Mouse (Mus musculus): Measurements from ENCODE around the gene Itgax. TPM values are rescaled to one million over a fixed set of nuclear protein-coding genes. Genes with fewer than 3 reads are reported as not detected.
"Not testable (repeated sequence)": the region's sequence is repeated elsewhere in the genome, so short reads cannot be mapped to it uniquely, and the experiment has no call there.

Itgax gene
- polyA plus RNA-seq, 1 experiment from 2014 or later: 0.06 TPM

- Histone ChIP-seq H3K36me3 (ENCODE audit: control insufficient read depth, insufficient read depth, low read length) (no peaks in the 10 kb centered on the region), H3K4me2 (ENCODE audit: low read length) (no peak overlapping the region), H3K27me3 (replicated peaks; ENCODE audit: control insufficient read depth, insufficient read depth, low read length) (no peaks in the 10 kb centered on the region), H3K9ac (ENCODE audit: low read length) (no peak overlapping the region), H3K9me3 (replicated peaks; ENCODE audit: control insufficient read depth, low read length) (no peaks in the 10 kb centered on the region), H3K4me1 (ENCODE audit: control insufficient read depth, insufficient read depth, low read length) (no peaks in the 10 kb centered on the region), H3K4me3 (ENCODE audit: low read depth, low read length) (no peak overlapping the region), H3K27ac (ENCODE audit: low read depth, low read length) (no peak overlapping the region)
- DNase-seq (ENCODE audit: low spot score) (no peak), ATAC-seq (no peak)
- WGBS: 92% methylated on average over 8 of the region's 8 CpGs
These were observed 21.6 kb downstream of the Itgax start for GRCm38 (mm10) chr7:128150970-128151369.

GRCm38 (mm10) chr7:128154076-128154475 is 24.7 kb downstream of the Itgax start, which contains the start of gene Itgad:
TSS of gene Itgad (plus strand) at chr7:128154376.
- Histone ChIP-seq H3K9me3 (replicated peaks; ENCODE audit: control insufficient read depth, low read length) (no peaks in the 10 kb centered on the region), H3K4me2 (ENCODE audit: low read length) (no peak within 1 kb of the TSS), H3K4me1 (ENCODE audit: control insufficient read depth, insufficient read depth, low read length) (no peaks in the 10 kb centered on the region), H3K9ac (ENCODE audit: low read length) (no peak within 1 kb of the TSS), H3K4me3 (ENCODE audit: low read depth, low read length) (no peak within 1 kb of the TSS), H3K27me3 (replicated peaks; ENCODE audit: control insufficient read depth, insufficient read depth, low read length) (no peaks in the 10 kb centered on the region), H3K36me3 (ENCODE audit: control insufficient read depth, insufficient read depth, low read length) (no peaks in the 10 kb centered on the region), H3K27ac (ENCODE audit: low read depth, low read length) (no peak within 1 kb of the TSS)
- DNase-seq (ENCODE audit: low spot score) (no peak), ATAC-seq (no peak)
- WGBS: 94% methylated on average over 21 of the region's 21 CpGs

GRCm38 (mm10) chr7:128154924-128155323 is 25.6 kb downstream of the Itgax start:
- Histone ChIP-seq H3K9me3 (replicated peaks; ENCODE audit: control insufficient read depth, low read length) (no peaks in the 10 kb centered on the region), H3K27ac (ENCODE audit: low read depth, low read length) (no peak overlapping the region), H3K4me2 (ENCODE audit: low read length) (no peak overlapping the region), H3K36me3 (ENCODE audit: control insufficient read depth, insufficient read depth, low read length) (no peaks in the 10 kb centered on the region), H3K4me1 (ENCODE audit: control insufficient read depth, insufficient read depth, low read length) (no peaks in the 10 kb centered on the region), H3K4me3 (ENCODE audit: low read depth, low read length) (no peak overlapping the region), H3K27me3 (replicated peaks; ENCODE audit: control insufficient read depth, insufficient read depth, low read length) (no peaks in the 10 kb centered on the region), H3K9ac (ENCODE audit: low read length) (no peak overlapping the region)
- ATAC-seq (no peak), DNase-seq (ENCODE audit: low spot score) (no peak)
- WGBS: 74% methylated on average over 10 of the region's 10 CpGs

- H3K4me1 ChIP-seq (ENCODE audit: control insufficient read depth, insufficient read depth, low read length); ATAC-seq; H3K36me3 ChIP-seq (ENCODE audit: control insufficient read depth, insufficient read depth, low read length); H3K9me3 ChIP-seq (replicated peaks; ENCODE audit: control insufficient read depth, low read length); H3K4me3 ChIP-seq (ENCODE audit: low read depth, low read length); H3K4me2 ChIP-seq (ENCODE audit: low read length); H3K9ac ChIP-seq (ENCODE audit: low read length); H3K27me3 ChIP-seq (replicated peaks; ENCODE audit: control insufficient read depth, insufficient read depth, low read length); DNase-seq (ENCODE audit: low spot score); H3K27ac ChIP-seq (ENCODE audit: low read depth, low read length): not testable (repeated sequence)
- 82% methylated on average over 7 of the region's 8 CpGs for WGBS
These were observed 29.5 kb downstream of the Itgax start for GRCm38 (mm10) chr7:128158688-128159354.

- Histone ChIP-seq H3K4me1 (ENCODE audit: control insufficient read depth, insufficient read depth, low read length) (no peaks in the 10 kb centered on the region), H3K4me3 (ENCODE audit: low read depth, low read length) (no peak overlapping the region), H3K36me3 (ENCODE audit: control insufficient read depth, insufficient read depth, low read length) (no peaks in the 10 kb centered on the region), H3K4me2 (ENCODE audit: low read length) (no peak overlapping the region), H3K9me3 (replicated peaks; ENCODE audit: control insufficient read depth, low read length) (no peaks in the 10 kb centered on the region), H3K9ac (ENCODE audit: low read length) (no peak overlapping the region), H3K27me3 (replicated peaks; ENCODE audit: control insufficient read depth, insufficient read depth, low read length) (no peaks in the 10 kb centered on the region), H3K27ac (ENCODE audit: low read depth, low read length) (no peak overlapping the region)
- 96% methylated on average over 4 of the region's 4 CpGs for WGBS
- DNase-seq (ENCODE audit: low spot score) (no peak), ATAC-seq (no peak)
These were observed 34.7 kb downstream of the Itgax start for GRCm38 (mm10) chr7:128164001-128164400.

GRCm38 (mm10) chr7:128166391-128166790 is 37.0 kb downstream of the Itgax start:
- no peak overlapping the region for H3K4me2 ChIP-seq (ENCODE audit: low read length)
- ATAC-seq: no peak
- no peak overlapping the region for H3K9ac ChIP-seq (ENCODE audit: low read length)
- no peaks in the 10 kb centered on the region for H3K36me3 ChIP-seq (ENCODE audit: control insufficient read depth, insufficient read depth, low read length)
- H3K27ac ChIP-seq (ENCODE audit: low read depth, low read length): no peak overlapping the region
- H3K4me1 ChIP-seq (ENCODE audit: control insufficient read depth, insufficient read depth, low read length): no peaks in the 10 kb centered on the region
- H3K27me3 ChIP-seq (replicated peaks; ENCODE audit: control insufficient read depth, insufficient read depth, low read length): no peaks in the 10 kb centered on the region
- no peaks in the 10 kb centered on the region for H3K9me3 ChIP-seq (replicated peaks; ENCODE audit: control insufficient read depth, low read length)
- no peak overlapping the region for H3K4me3 ChIP-seq (ENCODE audit: low read depth, low read length)
- 94% methylated on average over 7 of the region's 7 CpGs for WGBS
- no peak for DNase-seq (ENCODE audit: low spot score)

- WGBS: 71% methylated on average over 3 of the region's 3 CpGs
These were observed 40.6 kb downstream of the Itgax start for GRCm38 (mm10) chr7:128169996-128170395.

GRCm38 (mm10) chr7:128178385-128178784 is 49.0 kb downstream of the Itgax start:
- ATAC-seq (no peak), DNase-seq (ENCODE audit: low spot score) (no peak)
- Histone ChIP-seq H3K36me3 (ENCODE audit: control insufficient read depth, insufficient read depth, low read length) (no peaks in the 10 kb centered on the region), H3K9ac (ENCODE audit: low read length) (no peak overlapping the region), H3K4me3 (ENCODE audit: low read depth, low read length) (no peak overlapping the region), H3K27me3 (replicated peaks; ENCODE audit: control insufficient read depth, insufficient read depth, low read length) (no peaks in the 10 kb centered on the region), H3K9me3 (replicated peaks; ENCODE audit: control insufficient read depth, low read length) (no peaks in the 10 kb centered on the region), H3K4me2 (ENCODE audit: low read length) (no peak overlapping the region), H3K4me1 (ENCODE audit: control insufficient read depth, insufficient read depth, low read length) (no peaks in the 10 kb centered on the region), H3K27ac (ENCODE audit: low read depth, low read length) (no peak overlapping the region)
- 75% methylated on average over 2 of the region's 2 CpGs for WGBS

More at GRCm38 (mm10) chr7:128169996-128170395, 40.6 kb downstream of the Itgax start:
- no peaks in the 10 kb centered on the region for H3K4me1 ChIP-seq (ENCODE audit: control insufficient read depth, insufficient read depth, low read length)
- DNase-seq (ENCODE audit: low spot score) (no peak), ATAC-seq (no peak)
- H3K36me3 ChIP-seq (ENCODE audit: control insufficient read depth, insufficient read depth, low read length): no peaks in the 10 kb centered on the region
- no peaks in the 10 kb centered on the region for H3K9me3 ChIP-seq (replicated peaks; ENCODE audit: control insufficient read depth, low read length)
- no peak overlapping the region for H3K4me3 ChIP-seq (ENCODE audit: low read depth, low read length)
- no peak overlapping the region for H3K4me2 ChIP-seq (ENCODE audit: low read length)
- H3K27ac ChIP-seq (ENCODE audit: low read depth, low read length): no peak overlapping the region
- no peak overlapping the region for H3K9ac ChIP-seq (ENCODE audit: low read length)
- H3K27me3 ChIP-seq (replicated peaks; ENCODE audit: control insufficient read depth, insufficient read depth, low read length): no peaks in the 10 kb centered on the region

- H3K9me3 ChIP-seq (replicated peaks; ENCODE audit: control insufficient read depth, low read length): no peaks in the 10 kb centered on the region
- no peak overlapping the region for H3K9ac ChIP-seq (ENCODE audit: low read length)
- no peak for DNase-seq (ENCODE audit: low spot score)
- H3K4me2 ChIP-seq (ENCODE audit: low read length): no peak overlapping the region
- H3K36me3 ChIP-seq (ENCODE audit: control insufficient read depth, insufficient read depth, low read length): no peaks in the 10 kb centered on the region
- H3K27me3 ChIP-seq (replicated peaks; ENCODE audit: control insufficient read depth, insufficient read depth, low read length): no peaks in the 10 kb centered on the region
- WGBS: 77% methylated on average over 7 of the region's 7 CpGs
- H3K4me1 ChIP-seq (ENCODE audit: control insufficient read depth, insufficient read depth, low read length): no peaks in the 10 kb centered on the region
- no peak overlapping the region for H3K27ac ChIP-seq (ENCODE audit: low read depth, low read length)
- no peak overlapping the region for H3K4me3 ChIP-seq (ENCODE audit: low read depth, low read length)
- ATAC-seq: no peak
These were observed 50.8 kb downstream of the Itgax start for GRCm38 (mm10) chr7:128180126-128180525.
